Mouse (Mus musculus): ENCODE measurements at regions not wholly inside any gene's neighbourhood (a gene's known extent, or its start where the extent isn't known, plus 50 kb on each side); places are given as distances from the start of the nearest gene placed in this dataset.

DNA sequence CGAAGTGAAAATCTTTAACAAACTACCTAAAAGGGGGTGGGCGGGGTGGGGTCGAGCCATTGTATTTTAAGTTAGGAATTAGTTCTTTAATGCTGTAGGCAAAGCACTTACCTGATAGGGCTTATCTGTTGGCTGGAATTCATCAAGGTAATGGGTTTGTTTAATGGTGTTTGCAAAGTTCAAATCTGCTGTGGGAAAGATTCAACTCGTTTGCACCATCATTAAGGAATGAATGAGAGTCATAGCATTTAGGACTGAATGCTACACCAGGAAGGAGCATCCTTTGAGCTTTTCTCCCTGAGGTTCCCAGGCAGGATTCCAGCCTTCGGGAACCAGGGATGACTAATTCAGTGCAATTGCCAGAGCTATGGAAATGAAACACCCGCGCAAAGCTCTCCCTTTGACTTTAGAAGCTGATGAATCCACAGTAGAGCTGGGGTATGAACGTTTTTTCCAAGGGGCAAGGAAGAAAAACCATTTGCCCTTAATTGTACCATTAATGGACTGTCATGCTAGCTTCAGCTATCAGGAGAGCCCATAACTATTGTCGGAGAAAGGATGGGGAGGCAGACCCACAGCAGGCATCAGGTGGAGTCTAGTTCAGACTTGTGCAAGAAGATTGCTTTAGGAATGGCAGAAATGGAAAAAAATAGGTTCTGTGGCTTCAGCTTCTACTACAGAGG lies 57.3 kb upstream of the Cpm start:
- peaks cover 13% of the 10 kb centered on the region for H3K4me1 ChIP-seq (replicated peaks)
- no peak overlapping the region for H3K9ac ChIP-seq
- no peaks in the 10 kb centered on the region for H3K36me3 ChIP-seq
- H3K27me3 ChIP-seq: peaks cover 28% of the 10 kb centered on the region
- H3K9me3 ChIP-seq (replicated peaks): no peaks in the 10 kb centered on the region
- peak overlapping the region; percentile 44 for H3K4me3 ChIP-seq
- no peak overlapping the region for H3K27ac ChIP-seq
- 18% methylated on average over 9 of the region's 9 CpGs for WGBS
- H3K4me2 ChIP-seq: peak overlapping the region; percentile 67
- ATAC-seq (replicated peaks; ENCODE audit: insufficient number of reproducible peaks, insufficient read depth, low FRiP score, low read depth): no peak

GRCm38 (mm10) chr10:117570971-117571861 lies 58.1 kb upstream of the Cpm start:
- Histone ChIP-seq H3K27me3 (peaks cover 28% of the 10 kb centered on the region), H3K9me3 (replicated peaks) (no peaks in the 10 kb centered on the region), H3K4me3 (peak overlapping the region; percentile 44), H3K36me3 (no peaks in the 10 kb centered on the region), H3K4me2 (peak overlapping the region; percentile 67), H3K27ac (no peak overlapping the region), H3K9ac (no peak overlapping the region; the same call in 1 of the 2 replicates), H3K4me1 (replicated peaks) (peaks cover 13% of the 10 kb centered on the region)
- WGBS: under 1% methylated on average over 27 of the region's 27 CpGs
- no peak for ATAC-seq (replicated peaks; ENCODE audit: insufficient number of reproducible peaks, insufficient read depth, low FRiP score, low read depth)

DNA sequence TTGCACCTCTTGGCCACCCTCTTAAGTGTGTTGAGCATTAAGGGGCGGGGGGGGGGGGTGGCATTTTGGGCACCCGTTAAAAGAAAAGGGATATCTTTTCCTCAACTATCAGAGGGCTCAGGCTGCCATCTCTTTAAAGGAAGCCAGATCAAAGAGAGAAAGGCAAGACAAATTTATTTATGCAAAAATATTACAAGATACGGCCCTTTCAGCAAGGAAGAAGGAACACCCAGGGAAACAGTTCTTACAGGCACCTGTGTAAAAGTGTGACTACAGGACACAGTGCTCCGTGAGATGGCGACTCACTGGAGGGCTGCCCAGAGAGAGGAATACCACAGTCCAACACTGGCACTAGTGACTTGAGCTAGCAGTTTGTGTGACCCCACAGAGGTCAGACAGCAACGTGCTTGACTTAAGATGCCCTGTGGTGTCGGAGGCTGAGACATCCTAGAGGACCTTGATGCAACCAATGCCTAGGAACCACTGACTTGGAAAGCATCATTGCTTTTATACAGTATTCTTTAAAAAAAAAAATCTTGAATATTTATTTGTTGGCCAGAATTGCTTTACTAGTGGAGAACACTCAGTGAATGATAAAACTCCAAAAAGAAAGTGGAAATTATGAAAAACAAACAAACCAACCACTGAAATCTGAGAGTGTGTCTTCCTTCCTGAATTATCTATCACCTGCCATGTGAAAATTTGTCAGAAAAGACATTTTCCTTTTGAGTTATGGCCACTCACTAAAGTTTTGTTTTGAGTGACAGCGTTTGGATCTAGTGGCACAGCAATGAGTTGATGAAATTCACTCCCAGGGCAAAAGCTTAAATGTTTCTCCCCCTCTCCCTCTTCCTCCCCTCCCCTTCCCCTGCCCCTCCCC lies 59.0 kb upstream of the Cpm start:
- Histone ChIP-seq H3K27me3 (peaks cover 28% of the 10 kb centered on the region), H3K27ac (no peak overlapping the region), H3K4me3 (no peak overlapping the region), H3K4me2 (peak overlapping the region; percentile 67; the same call in 1 of the 2 replicates), H3K9me3 (replicated peaks) (no peaks in the 10 kb centered on the region), H3K4me1 (replicated peaks) (peaks cover 13% of the 10 kb centered on the region), H3K36me3 (no peaks in the 10 kb centered on the region), H3K9ac (no peak overlapping the region)
- no peak for ATAC-seq (replicated peaks; ENCODE audit: insufficient number of reproducible peaks, insufficient read depth, low FRiP score, low read depth)
- 57% methylated on average over 8 of the region's 8 CpGs for WGBS

DNA sequence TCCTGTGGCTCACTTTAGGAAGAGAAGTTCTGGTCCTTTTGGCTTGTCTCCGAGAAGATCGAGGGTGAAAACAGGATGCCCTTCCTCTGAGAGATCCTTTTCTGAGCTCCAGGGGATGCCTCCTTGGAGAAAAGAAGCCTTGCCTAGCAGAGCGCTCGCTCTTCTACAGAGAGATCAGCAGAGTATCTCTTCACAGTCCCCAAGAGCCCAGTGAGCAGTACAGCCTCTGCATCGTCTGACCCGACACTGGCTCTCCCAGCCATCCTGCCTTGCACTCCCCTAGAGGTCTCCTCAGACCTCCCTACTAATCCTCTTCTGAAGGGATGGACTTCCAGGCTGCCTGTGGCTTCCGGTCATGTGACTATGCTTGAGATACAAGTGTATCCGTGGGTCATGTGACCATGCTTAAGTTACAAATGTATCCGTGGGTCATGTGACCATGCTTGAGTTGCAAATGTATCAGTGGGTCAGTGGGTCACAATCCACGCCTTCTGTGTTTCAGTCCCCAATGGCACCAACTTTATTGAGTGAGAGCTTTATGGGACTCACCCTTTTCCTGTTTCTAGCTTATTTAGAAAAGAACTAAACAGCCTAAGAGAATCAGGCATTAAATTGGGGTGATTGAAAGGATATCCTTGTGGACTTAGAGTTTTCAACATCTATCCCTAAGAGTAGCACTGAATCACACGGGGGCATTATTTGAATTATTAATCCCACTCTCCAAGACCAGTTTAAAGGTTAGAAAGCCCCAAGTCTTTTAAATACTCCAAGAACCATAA lies 59.8 kb upstream of the Cpm start:
- ATAC-seq (replicated peaks; ENCODE audit: insufficient number of reproducible peaks, insufficient read depth, low FRiP score, low read depth): no peak
- peaks cover 28% of the 10 kb centered on the region for H3K27me3 ChIP-seq
- peaks cover 13% of the 10 kb centered on the region for H3K4me1 ChIP-seq (replicated peaks)

DNA sequence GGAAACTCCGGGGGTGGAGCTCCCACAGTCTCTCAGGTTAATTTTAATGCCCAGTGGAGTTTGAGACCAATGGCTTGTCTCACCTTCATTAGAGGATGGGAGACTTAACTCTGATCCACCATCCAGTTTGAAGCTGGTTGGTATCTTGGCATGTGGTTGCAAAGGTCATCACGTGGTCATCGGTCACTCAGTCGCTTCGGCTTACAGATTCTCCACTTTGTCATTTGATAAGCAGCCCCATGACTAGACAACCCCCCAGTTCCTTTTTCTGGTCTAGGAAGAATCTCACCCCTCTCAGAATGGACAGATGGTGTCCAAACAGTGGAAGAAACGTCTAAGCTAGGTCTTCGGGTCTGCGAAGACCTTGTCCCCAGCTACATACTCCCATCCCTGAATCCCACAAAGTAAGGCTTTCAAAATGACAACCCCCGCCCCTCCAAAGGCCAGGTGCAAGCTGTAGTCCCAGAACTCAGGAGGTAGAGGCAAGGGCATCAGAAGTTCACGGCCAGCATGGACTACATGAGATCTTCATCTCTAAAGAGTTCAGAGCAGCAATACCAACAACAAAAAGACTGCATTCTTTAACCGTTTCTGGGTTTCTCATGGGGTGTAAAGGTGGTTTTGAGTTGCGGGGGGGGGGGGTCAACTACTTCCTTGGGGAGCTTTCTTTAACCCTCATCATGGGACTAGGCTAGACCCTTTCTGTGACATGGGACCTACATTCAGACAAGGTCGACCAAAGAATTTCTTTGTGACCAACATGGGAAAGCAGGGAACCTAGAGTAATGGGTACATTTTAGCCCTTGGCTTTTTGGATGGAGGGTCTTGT lies 60.6 kb upstream of the Cpm start:
- Histone ChIP-seq H3K36me3 (no peaks in the 10 kb centered on the region), H3K4me1 (replicated peaks) (peaks cover 13% of the 10 kb centered on the region), H3K4me3 (no peak overlapping the region), H3K27me3 (peaks cover 28% of the 10 kb centered on the region), H3K4me2 (no peak overlapping the region), H3K9me3 (replicated peaks) (no peaks in the 10 kb centered on the region), H3K9ac (no peak overlapping the region), H3K27ac (no peak overlapping the region)
- no peak for ATAC-seq (replicated peaks; ENCODE audit: insufficient number of reproducible peaks, insufficient read depth, low FRiP score, low read depth)
- 85% methylated on average over 13 of the region's 13 CpGs for WGBS

More for the DNA sequence above, 59.8 kb upstream of the Cpm start:
- Histone ChIP-seq H3K27ac (no peak overlapping the region), H3K36me3 (no peaks in the 10 kb centered on the region), H3K9ac (no peak overlapping the region), H3K4me3 (no peak overlapping the region), H3K4me2 (no peak overlapping the region), H3K9me3 (replicated peaks) (no peaks in the 10 kb centered on the region)
- WGBS: 69% methylated on average over 11 of the region's 11 CpGs

DNA sequence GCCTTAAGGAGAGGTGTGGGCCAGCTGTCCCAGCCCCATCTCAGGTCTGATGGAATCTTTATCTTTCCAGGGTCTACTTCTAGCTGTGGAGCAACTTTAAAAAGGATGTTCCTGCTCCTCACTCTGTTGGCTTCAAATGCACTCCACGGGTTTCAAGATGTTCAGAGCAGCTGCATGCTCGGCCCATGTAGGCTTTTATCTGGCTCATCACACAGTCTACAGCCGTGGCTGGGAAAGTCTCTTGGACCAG lies 61.2 kb upstream of the Cpm start:
- no peak overlapping the region for H3K4me3 ChIP-seq
- H3K4me2 ChIP-seq: no peak overlapping the region
- H3K9ac ChIP-seq: no peak overlapping the region
- H3K27ac ChIP-seq: no peak overlapping the region
- WGBS: 80% methylated on average over 3 of the region's 3 CpGs
- H3K36me3 ChIP-seq: no peaks in the 10 kb centered on the region
- ATAC-seq (replicated peaks; ENCODE audit: insufficient number of reproducible peaks, insufficient read depth, low FRiP score, low read depth): no peak
- H3K4me1 ChIP-seq (replicated peaks): peaks cover 13% of the 10 kb centered on the region
- H3K9me3 ChIP-seq (replicated peaks): no peaks in the 10 kb centered on the region
- peaks cover 27% of the 10 kb centered on the region for H3K27me3 ChIP-seq

DNA sequence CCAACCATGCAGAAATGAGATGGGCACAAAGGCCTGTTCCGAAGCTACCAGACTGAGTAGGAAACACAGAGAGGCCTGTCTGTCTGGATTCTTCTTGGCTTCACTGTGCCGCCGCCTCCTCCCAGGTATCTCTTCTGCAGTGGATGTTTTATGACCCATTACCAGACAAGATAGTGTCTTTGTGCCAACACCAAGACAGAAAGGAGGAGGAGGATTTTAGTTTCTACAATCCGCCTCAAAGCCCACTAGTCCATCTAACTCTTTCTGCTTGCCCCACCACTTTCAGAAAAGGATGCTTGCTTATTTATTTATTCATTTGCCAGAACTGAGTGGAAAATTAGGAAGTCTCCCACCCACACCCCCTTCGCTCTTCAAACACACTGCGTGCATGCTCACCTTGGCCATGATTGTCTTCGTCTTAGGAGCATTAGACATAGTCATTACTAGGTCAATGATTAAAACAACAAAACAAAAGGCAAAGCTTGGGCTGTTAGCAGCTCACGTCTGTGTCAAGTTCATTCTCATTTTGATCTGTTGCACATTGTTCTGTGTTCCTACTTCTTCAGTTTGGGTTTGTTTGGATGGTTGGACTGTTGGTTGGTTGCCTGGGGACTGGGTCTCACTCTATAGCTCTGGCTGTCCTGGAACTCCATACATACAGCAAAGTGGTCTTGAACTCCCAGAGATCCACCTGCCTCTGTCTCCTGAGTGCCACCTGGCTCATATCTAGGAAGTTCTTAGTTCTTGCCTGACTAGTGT lies 61.7 kb upstream of the Cpm start:
- no peak for ATAC-seq (replicated peaks; ENCODE audit: insufficient number of reproducible peaks, insufficient read depth, low FRiP score, low read depth)
- no peaks in the 10 kb centered on the region for H3K9me3 ChIP-seq (replicated peaks)
- peaks cover 23% of the 10 kb centered on the region for H3K27me3 ChIP-seq
- no peaks in the 10 kb centered on the region for H3K36me3 ChIP-seq
- H3K4me1 ChIP-seq (replicated peaks): peaks cover 13% of the 10 kb centered on the region
- H3K4me3 ChIP-seq: no peak overlapping the region
- no peak overlapping the region for H3K27ac ChIP-seq
- no peak overlapping the region for H3K4me2 ChIP-seq
- no peak overlapping the region for H3K9ac ChIP-seq
- WGBS: 88% methylated on average over 8 of the region's 8 CpGs

- Histone ChIP-seq H3K4me2 (no peak overlapping the region), H3K4me1 (replicated peaks) (peaks cover 8% of the 10 kb centered on the region), H3K4me3 (no peak overlapping the region), H3K27ac (no peak overlapping the region), H3K9me3 (replicated peaks) (no peaks in the 10 kb centered on the region), H3K27me3 (peaks cover 16% of the 10 kb centered on the region), H3K36me3 (no peaks in the 10 kb centered on the region), H3K9ac (no peak overlapping the region)
- WGBS: 88% methylated on average over 8 of the region's 8 CpGs
- ATAC-seq (replicated peaks; ENCODE audit: insufficient number of reproducible peaks, insufficient read depth, low FRiP score, low read depth): no peak
Measured at GRCm38 (mm10) chr10:117566648-117567378, 62.5 kb upstream of the Cpm start.

GRCm38 (mm10) chr10:117566204-117566603 lies 63.1 kb upstream of the Cpm start:
- no peak for ATAC-seq (replicated peaks; ENCODE audit: insufficient number of reproducible peaks, insufficient read depth, low FRiP score, low read depth)
- Histone ChIP-seq H3K4me2 (no peak overlapping the region), H3K27ac (no peak overlapping the region), H3K4me1 (replicated peaks) (peaks cover 2% of the 10 kb centered on the region; the same call in 1 of the 2 replicates), H3K36me3 (no peaks in the 10 kb centered on the region), H3K4me3 (no peak overlapping the region), H3K9ac (no peak overlapping the region), H3K27me3 (peaks cover 12% of the 10 kb centered on the region), H3K9me3 (replicated peaks) (no peaks in the 10 kb centered on the region)
- 74% methylated on average over 3 of the region's 3 CpGs for WGBS
